8 mouse cellular contexts compared by ENCODE assay signal in genomic region chr11:75460103-75460843, GRCm38 (mm10). TPM values are rescaled to one million over a fixed set of nuclear protein-coding genes. Genes with fewer than 3 reads are reported as not detected.
DNase-seq lines count a peak whose midpoint lies in the region; ATAC-seq lines count a peak whose summit lies in the region.

No protein-coding gene starts in this region.

- H3K9me3 ChIP-seq in embryonic facial prominence, embryonic 13.5 days, result no peaks in the 10 kb centered on the region
- no peaks in the 10 kb centered on the region for H3K9me3 ChIP-seq in limb, embryonic 12.5 days
- H3K9me3 ChIP-seq in midbrain, embryonic 14.5 days (ENCODE audit: control insufficient read depth, low read length), result no peaks in the 10 kb centered on the region

- 3% methylated on average over 19 of the region's 19 CpGs for WGBS in embryonic facial prominence, embryonic 13.5 days
- WGBS in limb, embryonic 12.5 days, result 4% methylated on average over 19 of the region's 19 CpGs
- WGBS in midbrain, embryonic 14.5 days, result 2% methylated on average over 19 of the region's 19 CpGs

- peak overlapping the region; percentile 98 for H3K4me2 ChIP-seq in embryonic facial prominence, embryonic 13.5 days
- H3K4me2 ChIP-seq in limb, embryonic 12.5 days, result peak overlapping the region; percentile 96
- H3K4me2 ChIP-seq in midbrain, embryonic 14.5 days (ENCODE audit: low read length), result peak overlapping the region; percentile 68

- H3K36me3 ChIP-seq in embryonic facial prominence, embryonic 13.5 days, result peaks cover 4% of the 10 kb centered on the region
- peaks cover 3% of the 10 kb centered on the region; the same call in 1 of the 2 replicates for H3K36me3 ChIP-seq in limb, embryonic 12.5 days
- peaks cover 5% of the 10 kb centered on the region for H3K36me3 ChIP-seq in midbrain, embryonic 14.5 days (ENCODE audit: control insufficient read depth, insufficient read depth, low read length)

- H3K27me3 ChIP-seq in embryonic facial prominence, embryonic 13.5 days, result no peaks in the 10 kb centered on the region
- no peaks in the 10 kb centered on the region for H3K27me3 ChIP-seq in limb, embryonic 12.5 days
- no peaks in the 10 kb centered on the region for H3K27me3 ChIP-seq in midbrain, embryonic 14.5 days (ENCODE audit: control insufficient read depth, insufficient read depth, low read length)

- ATAC-seq in embryonic facial prominence, embryonic 13.5 days (ENCODE audit: insufficient number of reproducible peaks, insufficient read depth, low FRiP score, low TSS enrichment, low read depth), result 0 out of 2 replicates have a peak, but pooled peaks have one; percentile 34
- no peak for ATAC-seq in limb, embryonic 12.5 days (ENCODE audit: insufficient number of reproducible peaks, insufficient read depth, low FRiP score, low TSS enrichment, low read depth)
- no peak for ATAC-seq in midbrain, embryonic 14.5 days (ENCODE audit: low FRiP score, low TSS enrichment)

- H3K4me3 ChIP-seq in embryonic facial prominence, embryonic 13.5 days, result peak overlapping the region; percentile 64
- H3K4me3 ChIP-seq in limb, embryonic 12.5 days (replicated peaks), result peak overlapping the region; percentile 69
- peak overlapping the region; percentile 75 for H3K4me3 ChIP-seq in midbrain, embryonic 14.5 days (replicated peaks; ENCODE audit: low read depth, low read length)

- H3K27ac ChIP-seq in embryonic facial prominence, embryonic 13.5 days, result peak overlapping the region; percentile 95
- H3K27ac ChIP-seq in limb, embryonic 12.5 days, result peak overlapping the region; percentile 93
- H3K27ac ChIP-seq in midbrain, embryonic 14.5 days (replicated peaks; ENCODE audit: low read depth, low read length), result peak overlapping the region; percentile 73

- peak; percentile 99 for DNase-seq in 416B (ENCODE audit: low read depth)
- DNase-seq in adrenal gland, postnatal 36 days, result peak; percentile 92 to 93
- DNase-seq in heart, adult 8-10 months (ENCODE audit: low spot score), result peak; percentile 95
- DNase-seq in kidney, adult 8-10 months, result peak; percentile 96
- DNase-seq in midbrain, embryonic 14.5 days, result peak; percentile 88
- DNase-seq in spleen, adult 12 weeks (ENCODE audit: low spot score), result peak; percentile 83

- H3K4me1 ChIP-seq in embryonic facial prominence, embryonic 13.5 days, result peaks cover 35% of the 10 kb centered on the region
- peaks cover 39% of the 10 kb centered on the region for H3K4me1 ChIP-seq in limb, embryonic 12.5 days (replicated peaks)
- H3K4me1 ChIP-seq in midbrain, embryonic 14.5 days (ENCODE audit: control insufficient read depth, insufficient read depth, low read length), result peaks cover 21% of the 10 kb centered on the region

- peak overlapping the region; percentile 70 for H3K9ac ChIP-seq in embryonic facial prominence, embryonic 13.5 days
- peak overlapping the region; percentile 50 for H3K9ac ChIP-seq in limb, embryonic 12.5 days (replicated peaks)
- H3K9ac ChIP-seq in midbrain, embryonic 14.5 days (replicated peaks; ENCODE audit: low read length), result peak overlapping the region; percentile 1; the same call in 1 of the 2 replicates

RNA-seq across cellular contexts. Expression of gene Tlcd2, which starts 1.2 kb away (rescaled TPM):
- 10 to 100 TPM; 10.1 to 14.3 TPM for total RNA-seq in adrenal gland, postnatal 36 days (2021)
- 37.9 and 38.9 TPM in 2 replicates for polyA plus RNA-seq in embryonic facial prominence, embryonic 13.5 days (2015; fragmentation: Nextera tagmentation; extraction: Ambion mirVana)
- total RNA-seq in heart, adult 8-10 months (2022), result 1 to 10 TPM; 2.8 to 5.1 (median 4.0) TPM
- 15.6 and 17.5 TPM in 2 replicates for polyA plus RNA-seq in limb, embryonic 12.5 days (2016; fragmentation: Nextera tagmentation; extraction: Ambion mirVana)
- 1.1 and 2.5 TPM in 2 replicates for polyA plus RNA-seq in midbrain, embryonic 14.5 days (2014; fragmentation: Nextera tagmentation; extraction: Ambion mirVana)

RNA-seq across cellular contexts. Expression of gene Wdr81, which starts 5.8 kb away (rescaled TPM):
- total RNA-seq in adrenal gland, postnatal 36 days (2021), result 10 to 100 TPM; 12.0 to 18.2 TPM
- 5.3 and 7.1 TPM in 2 replicates for polyA plus RNA-seq in embryonic facial prominence, embryonic 13.5 days (2015; fragmentation: Nextera tagmentation; extraction: Ambion mirVana)
- total RNA-seq in heart, adult 8-10 months (2022), result 10 to 100 TPM in 1 of 4 experiments, 1 to 10 TPM in 3; 7.9 to 10.1 (median 8.8) TPM
- 6.8 and 7.1 TPM in 2 replicates for polyA plus RNA-seq in limb, embryonic 12.5 days (2016; fragmentation: Nextera tagmentation; extraction: Ambion mirVana)
- polyA plus RNA-seq in midbrain, embryonic 14.5 days (2014; fragmentation: Nextera tagmentation; extraction: Ambion mirVana), result 5.7 and 7.4 TPM in 2 replicates

RNA-seq across cellular contexts. Expression of gene Serpinf2, which starts 20.9 kb away (rescaled TPM):
- total RNA-seq in adrenal gland, postnatal 36 days (2021), result under 1 TPM in 1 of 2 experiments, not detected in 1; 0.46 TPM
- 0.13 and 6.7 TPM in 2 replicates for polyA plus RNA-seq in embryonic facial prominence, embryonic 13.5 days (2015; fragmentation: Nextera tagmentation; extraction: Ambion mirVana)
- total RNA-seq in heart, adult 8-10 months (2022), result not detected
- polyA plus RNA-seq in limb, embryonic 12.5 days (2016; fragmentation: Nextera tagmentation; extraction: Ambion mirVana), result 0.09 and 0.35 TPM in 2 replicates
- polyA plus RNA-seq in midbrain, embryonic 14.5 days (2014; fragmentation: Nextera tagmentation; extraction: Ambion mirVana), result not detected in 2 replicates

RNA-seq across cellular contexts. Expression of gene Prpf8, which starts 26.3 kb away (rescaled TPM):
- 100 to 1,000 TPM; 146 to 161 TPM for total RNA-seq in adrenal gland, postnatal 36 days (2021)
- polyA plus RNA-seq in embryonic facial prominence, embryonic 13.5 days (2015; fragmentation: Nextera tagmentation; extraction: Ambion mirVana), result 62.5 and 63.1 TPM in 2 replicates
- 10 to 100 TPM; 92.4 to 99.5 (median 94.6) TPM for total RNA-seq in heart, adult 8-10 months (2022)
- polyA plus RNA-seq in limb, embryonic 12.5 days (2016; fragmentation: Nextera tagmentation; extraction: Ambion mirVana), result 79.6 and 83.0 TPM in 2 replicates
- polyA plus RNA-seq in midbrain, embryonic 14.5 days (2014; fragmentation: Nextera tagmentation; extraction: Ambion mirVana), result 59.9 and 89.5 TPM in 2 replicates

RNA-seq across cellular contexts. Expression of gene Serpinf1, which starts 37.8 kb away (rescaled TPM):
- total RNA-seq in adrenal gland, postnatal 36 days (2021), result 10 to 100 TPM; 21.7 to 32.9 TPM
- 259 and 277 TPM in 2 replicates for polyA plus RNA-seq in embryonic facial prominence, embryonic 13.5 days (2015; fragmentation: Nextera tagmentation; extraction: Ambion mirVana)
- total RNA-seq in heart, adult 8-10 months (2022), result 10 to 100 TPM; 13.2 to 18.3 (median 16.8) TPM
- polyA plus RNA-seq in limb, embryonic 12.5 days (2016; fragmentation: Nextera tagmentation; extraction: Ambion mirVana), result 177 and 181 TPM in 2 replicates
- polyA plus RNA-seq in midbrain, embryonic 14.5 days (2014; fragmentation: Nextera tagmentation; extraction: Ambion mirVana), result 2.7 and 38.5 TPM in 2 replicates

Comparison
In these comparisons a context has a peak if more than half of its experiments do, and no peak if none do; other contexts are left out.
1. H3K9ac ChIP-seq: peak in every context shown above with its lines; median percentile 70 in embryonic facial prominence, embryonic 13.5 days; 50 in limb, embryonic 12.5 days; 1 in midbrain, embryonic 14.5 days.